Mouse (Mus musculus) liver, postnatal 0 days (tissue): ENCODE measurements at regions not wholly inside any gene's neighbourhood (a gene's known extent, or its start where the extent isn't known, plus 50 kb on each side); places are given as distances from the start of the nearest gene placed in this dataset.

Experiments used
- ATAC-seq: fragments of 200-750 bp; cut with Nextera tagmentation; 2 replicates; pipeline ENCODE4 v1.8.0; 2017; ENCODE audit warnings: mild to moderate bottlenecking, moderate library complexity
- DNase-seq: peaks from one replicate; pipeline ENCODE4 v3.0.0-alpha.2; 2016
- H3K27ac ChIP-seq: fragments of 300-500 bp; sonication (generic); 2 replicates; pipeline ENCODE4 v1.5.1; 2014; ENCODE audit warnings: antibody characterized with exemption, moderate library complexity, mild to moderate bottlenecking, low read depth
- H3K27me3 ChIP-seq: fragments of 300-500 bp; sonication (generic); 2 replicates; pipeline ENCODE4 v1.6.1; 2014; ENCODE audit warnings: low read length, control low read depth, mixed read lengths; ENCODE audit not compliant: insufficient read depth
- H3K36me3 ChIP-seq: fragments of 300-500 bp; sonication (generic); replicated peaks from 2 replicates; pipeline ENCODE4 v1.6.1; 2014; ENCODE audit warnings: mild to moderate bottlenecking, control low read depth, low read length, moderate library complexity, mixed read lengths; ENCODE audit not compliant: insufficient read depth
- H3K4me1 ChIP-seq: fragments of 300-500 bp; sonication (generic); 2 replicates; pipeline ENCODE4 v1.6.1; 2014; ENCODE audit warnings: antibody characterized with exemption, mild to moderate bottlenecking, control low read depth; ENCODE audit not compliant: insufficient read depth
- H3K4me2 ChIP-seq: fragments of 300-500 bp; sonication (generic); 2 replicates; pipeline ENCODE4 v1.6.1; 2014; ENCODE audit warnings: low read depth, mild to moderate bottlenecking, low read length, moderate library complexity, mixed read lengths
- H3K4me3 ChIP-seq: fragments of 300-500 bp; sonication (generic); 2 replicates; pipeline ENCODE4 v1.5.1; 2014; ENCODE audit warnings: low read depth, low read length
- H3K9ac ChIP-seq: fragments of 300-500 bp; sonication (generic); replicated peaks from 2 replicates; pipeline ENCODE4 v1.6.1; 2014; ENCODE audit warnings: mild to moderate bottlenecking, moderate library complexity
- H3K9me3 ChIP-seq: fragments of 300-500 bp; sonication (generic); 2 replicates; pipeline ENCODE4 v1.6.1; 2016; ENCODE audit warnings: mild to moderate bottlenecking, control low read depth, low read length, mixed read lengths
- CTCF ChIP-seq: sonication (generic); IDR thresholded peaks from 2 replicates; pipeline ENCODE4 v1.5.1; 2016; ENCODE audit warnings: antibody characterized with exemption, low read depth
- EP300 ChIP-seq: IDR thresholded peaks from 2 replicates; pipeline ENCODE4 v1.6.1; 2016; ENCODE audit warnings: antibody characterized with exemption, low read depth, mild to moderate bottlenecking
- WGBS: fragments of 180-500 bp; shearing (Covaris S2); extraction: QIAGEN DNeasy Blood & Tissue Kit; methylation state at CpG from one replicate; pipeline ENCODE4 v1.1.7; 2014; ENCODE audit not compliant: insufficient replicate concordance; 5-methylcytosine and 5-hydroxymethylcytosine counted together

GRCm38 (mm10) chrX:11795010-11795409 is 365.1 kb downstream of the Bcor start:
- no peaks in the 10 kb centered on the region for H3K36me3 ChIP-seq
- no peaks in the 10 kb centered on the region for H3K9me3 ChIP-seq
- H3K9ac ChIP-seq: no peak overlapping the region
- no peaks in the 10 kb centered on the region for H3K27me3 ChIP-seq
- no peak overlapping the region for H3K4me2 ChIP-seq
- TF ChIP-seq EP300: no peak
- no peak for TF ChIP-seq CTCF
- no peaks in the 10 kb centered on the region for H3K4me1 ChIP-seq
- no peak for ATAC-seq
- DNase-seq: no peak
- no peak overlapping the region for H3K4me3 ChIP-seq
- 82% methylated on average over 6 of the region's 6 CpGs for WGBS
- H3K27ac ChIP-seq: no peak overlapping the region

DNA sequence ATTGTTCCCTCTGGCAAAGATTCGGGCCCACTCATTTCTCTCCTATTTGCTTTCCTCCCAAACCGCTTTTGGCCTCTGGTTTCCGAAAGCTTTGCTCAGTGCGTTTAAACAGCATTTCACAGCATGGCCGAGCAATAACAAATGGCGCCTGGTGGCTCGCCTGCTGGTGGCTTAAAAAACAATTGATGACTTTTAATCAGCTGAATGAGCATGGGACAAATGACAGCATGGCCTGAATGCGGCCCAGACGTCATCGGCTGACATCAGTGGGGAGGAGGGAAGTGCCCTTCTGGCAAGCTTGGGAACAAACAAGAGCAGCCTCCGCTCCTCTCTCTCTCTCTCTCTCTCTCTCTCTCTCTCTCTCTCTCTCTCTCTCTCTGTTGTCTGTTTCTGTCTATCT is 362.3 kb downstream of the Bcor start:
- ATAC-seq (peak; percentile 90), DNase-seq (peak; percentile 50)
- H3K27ac ChIP-seq: peak overlapping the region; percentile 76
- TF ChIP-seq EP300 (no peak), CTCF (no peak)
- H3K36me3 ChIP-seq: no peaks in the 10 kb centered on the region
- H3K27me3 ChIP-seq: no peaks in the 10 kb centered on the region
- no peak overlapping the region for H3K9ac ChIP-seq
- 45% methylated on average over 11 of the region's 11 CpGs for WGBS
- H3K9me3 ChIP-seq: no peaks in the 10 kb centered on the region
- no peak overlapping the region for H3K4me2 ChIP-seq
- H3K4me3 ChIP-seq: no peak overlapping the region
- H3K4me1 ChIP-seq: no peaks in the 10 kb centered on the region

DNA sequence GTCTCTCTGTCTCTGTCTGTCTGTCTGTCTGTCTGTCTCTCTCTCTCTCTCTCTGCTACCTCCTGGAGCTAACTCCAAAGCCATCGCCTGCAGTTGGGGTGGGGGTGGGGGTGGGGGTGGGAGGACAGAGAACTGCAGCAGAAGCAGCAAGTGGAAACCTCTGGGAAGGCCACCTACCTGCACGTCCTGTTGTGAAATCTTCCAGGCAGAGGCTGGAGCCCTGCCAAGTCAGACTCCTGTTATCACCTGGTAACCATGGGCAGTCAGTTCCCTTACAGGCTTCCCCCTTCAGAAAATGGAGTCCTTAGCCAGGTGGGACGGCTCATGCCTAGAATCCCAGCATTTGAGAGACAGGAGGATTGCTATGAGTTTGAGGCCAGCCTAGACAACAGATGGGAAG is 361.8 kb downstream of the Bcor start:
- H3K4me3 ChIP-seq: no peak overlapping the region
- no peak overlapping the region for H3K9ac ChIP-seq
- H3K27me3 ChIP-seq: no peaks in the 10 kb centered on the region
- H3K4me2 ChIP-seq: no peak overlapping the region
- no peaks in the 10 kb centered on the region for H3K4me1 ChIP-seq
- H3K9me3 ChIP-seq: no peaks in the 10 kb centered on the region
- DNase-seq (peak; percentile 69), ATAC-seq (peak; percentile 84)
- WGBS: 28% methylated on average over 3 of the region's 3 CpGs
- peak overlapping the region; percentile 48 for H3K27ac ChIP-seq
- no peaks in the 10 kb centered on the region for H3K36me3 ChIP-seq
- TF ChIP-seq EP300 (no peak), CTCF (no peak)

- Histone ChIP-seq H3K27me3 (0 out of 2 replicates have a peak, but pooled peaks cover 4% of the 10 kb centered on the region), H3K4me2 (no peak overlapping the region), H3K27ac (no peak overlapping the region), H3K4me1 (no peaks in the 10 kb centered on the region), H3K36me3 (no peaks in the 10 kb centered on the region), H3K4me3 (no peak overlapping the region), H3K9ac (no peak overlapping the region), H3K9me3 (no peaks in the 10 kb centered on the region)
- TF ChIP-seq EP300 (no peak), CTCF (no peak)
- ATAC-seq (no peak), DNase-seq (no peak)
- 81% methylated on average over 16 of the region's 16 CpGs for WGBS
Observed at GRCm38 (mm10) chrX:11800400-11800941, 359.7 kb downstream of the Bcor start.

DNA sequence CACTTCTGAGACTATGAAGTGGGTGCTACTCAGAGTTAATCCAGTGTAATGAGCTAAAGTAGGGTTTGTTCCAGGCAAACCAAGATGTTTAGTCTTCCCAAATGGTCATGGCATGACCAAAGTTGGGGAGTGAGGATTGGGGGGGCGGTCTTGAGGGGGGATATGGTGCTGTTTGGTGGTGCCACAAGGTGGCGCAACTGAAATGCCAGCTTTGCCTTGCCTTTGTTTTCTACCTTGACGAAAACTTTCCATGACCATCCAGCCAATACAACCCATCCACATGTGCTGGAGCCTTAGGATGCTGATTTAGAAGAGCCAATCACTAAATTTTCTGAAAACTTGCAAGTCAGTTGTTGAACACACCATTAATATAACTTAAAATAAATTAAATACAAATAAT is 358.9 kb downstream of the Bcor start:
- H3K27me3 ChIP-seq: 0 out of 2 replicates have a peak, but pooled peaks cover 4% of the 10 kb centered on the region
- TF ChIP-seq EP300 (no peak), CTCF (peak; percentile 53)
- no peaks in the 10 kb centered on the region for H3K36me3 ChIP-seq
- WGBS: 36% methylated on average over 3 of the region's 3 CpGs
- no peak overlapping the region for H3K4me2 ChIP-seq
- DNase-seq: no peak
- no peak for ATAC-seq
- H3K4me3 ChIP-seq: no peak overlapping the region
- no peak overlapping the region for H3K9ac ChIP-seq
- H3K4me1 ChIP-seq: no peaks in the 10 kb centered on the region
- H3K27ac ChIP-seq: no peak overlapping the region
- no peaks in the 10 kb centered on the region for H3K9me3 ChIP-seq

- Histone ChIP-seq H3K9ac (no peak overlapping the region), H3K4me3 (no peak overlapping the region), H3K27me3 (peaks cover 5% of the 10 kb centered on the region; the same call in 1 of the 2 replicates), H3K27ac (no peak overlapping the region), H3K36me3 (no peaks in the 10 kb centered on the region), H3K4me1 (no peaks in the 10 kb centered on the region), H3K9me3 (no peaks in the 10 kb centered on the region), H3K4me2 (no peak overlapping the region)
- no peak for ATAC-seq
- no peak for DNase-seq
- WGBS: 44% methylated on average over 12 of the region's 12 CpGs
- TF ChIP-seq EP300 (no peak), CTCF (no peak)
Observed at GRCm38 (mm10) chrX:11801621-11802020, 358.5 kb downstream of the Bcor start.
